Mouse (Mus musculus) hindbrain, embryonic 12.5 days (tissue): Measurements from ENCODE around the gene Gm28042. TPM values are rescaled to one million over a fixed set of nuclear protein-coding genes. Genes with fewer than 3 reads are reported as not detected.

ENCODE experiments used
- ATAC-seq: fragments of 200-750 bp; cut with Nextera tagmentation; 2 replicates; pipeline ENCODE4 v1.8.0; 2017; ENCODE audit warnings: moderate TSS enrichment; ENCODE audit not compliant: low FRiP score
- H3K27ac ChIP-seq: fragments of 300-500 bp; sonication (generic); 2 replicates; pipeline ENCODE4 v1.5.1; 2016; ENCODE audit warnings: mild to moderate bottlenecking
- H3K27me3 ChIP-seq: fragments of 300-500 bp; sonication (generic); 2 replicates; pipeline ENCODE4 v1.6.1; 2016; ENCODE audit warnings: mild to moderate bottlenecking
- H3K36me3 ChIP-seq: fragments of 300-500 bp; sonication (generic); 2 replicates; pipeline ENCODE4 v1.6.1; 2016; ENCODE audit warnings: mild to moderate bottlenecking
- H3K4me1 ChIP-seq: fragments of 300-500 bp; sonication (generic); 2 replicates; pipeline ENCODE4 v1.6.1; 2016
- H3K4me2 ChIP-seq: fragments of 300-500 bp; sonication (generic); replicated peaks from 2 replicates; pipeline ENCODE4 v1.6.1; 2016; ENCODE audit warnings: mild to moderate bottlenecking
- H3K4me3 ChIP-seq: fragments of 300-500 bp; sonication (generic); 2 replicates; pipeline ENCODE4 v1.5.1; 2016; ENCODE audit warnings: mild to moderate bottlenecking
- H3K9ac ChIP-seq: fragments of 300-500 bp; sonication (generic); 2 replicates; pipeline ENCODE4 v1.6.1; 2016; ENCODE audit warnings: mild to moderate bottlenecking, moderate library complexity
- H3K9me3 ChIP-seq: fragments of 300-500 bp; sonication (generic); replicated peaks from 2 replicates; pipeline ENCODE4 v1.6.1; 2016; ENCODE audit warnings: mild to moderate bottlenecking
- WGBS: fragments of 180-500 bp; shearing (Covaris S2); methylation state at CpG from one replicate; pipeline ENCODE4 v1.1.7; 2016; 5-methylcytosine and 5-hydroxymethylcytosine counted together
- polyA plus RNA-seq: library from polyadenylated mRNA; unstranded; fragments of >200 nt; fragmentation: Nextera tagmentation; extraction: Ambion mirVana; gene quantifications from 2 replicates; pipeline ENCODE4 v1.2.1, GENCODE M21; 2016

Gene Gm28042
- polyA plus RNA-seq, 1 experiment from 2014 or later: 6.1 TPM

- H3K9me3 ChIP-seq: no peaks in the 10 kb centered on the region
- H3K4me2 ChIP-seq: no peak overlapping the region
- no peaks in the 10 kb centered on the region for H3K27me3 ChIP-seq
- no peak for ATAC-seq
- no peak overlapping the region for H3K9ac ChIP-seq
- H3K4me3 ChIP-seq: no peak overlapping the region
- WGBS: 90% methylated on average over 10 of the region's 10 CpGs
- H3K4me1 ChIP-seq: peaks cover 13% of the 10 kb centered on the region
- H3K36me3 ChIP-seq: no peaks in the 10 kb centered on the region
- H3K27ac ChIP-seq: no peak overlapping the region
Observed at GRCm38 (mm10) chr2:120065243-120065642, 38.0 kb downstream of the Gm28042 start.

- no peak overlapping the region for H3K27ac ChIP-seq
- H3K4me1 ChIP-seq: peaks cover 12% of the 10 kb centered on the region
- WGBS: 77% methylated on average over 3 of the region's 3 CpGs
- no peaks in the 10 kb centered on the region for H3K27me3 ChIP-seq
- no peaks in the 10 kb centered on the region for H3K36me3 ChIP-seq
- no peak for ATAC-seq
- H3K4me2 ChIP-seq: no peak overlapping the region
- no peak overlapping the region for H3K4me3 ChIP-seq
- no peak overlapping the region for H3K9ac ChIP-seq
- H3K9me3 ChIP-seq: no peaks in the 10 kb centered on the region
Observed at GRCm38 (mm10) chr2:120066224-120066623, 38.9 kb downstream of the Gm28042 start.

GRCm38 (mm10) chr2:120068555-120069465 is 41.5 kb downstream of the Gm28042 start:
- Histone ChIP-seq H3K36me3 (no peaks in the 10 kb centered on the region), H3K27me3 (no peaks in the 10 kb centered on the region), H3K27ac (no peak overlapping the region), H3K9ac (0 out of 2 replicates have a peak overlapping the region, but pooled peaks have one; percentile 18), H3K4me2 (no peak overlapping the region), H3K4me1 (peaks cover 12% of the 10 kb centered on the region), H3K9me3 (no peaks in the 10 kb centered on the region), H3K4me3 (no peak overlapping the region)
- 44% methylated on average over 16 of the region's 16 CpGs for WGBS
- peak; percentile 45; the same call in 1 of the 2 replicates for ATAC-seq

GRCm38 (mm10) chr2:120069466-120069990 is 42.2 kb downstream of the Gm28042 start:
- H3K9me3 ChIP-seq: no peaks in the 10 kb centered on the region
- H3K36me3 ChIP-seq: no peaks in the 10 kb centered on the region
- no peak for ATAC-seq
- peaks cover 5% of the 10 kb centered on the region for H3K27me3 ChIP-seq
- peaks cover 12% of the 10 kb centered on the region for H3K4me1 ChIP-seq
- no peak overlapping the region for H3K4me2 ChIP-seq
- no peak overlapping the region for H3K27ac ChIP-seq
- H3K4me3 ChIP-seq: no peak overlapping the region
- no peak overlapping the region for H3K9ac ChIP-seq
- WGBS: 65% methylated on average over 8 of the region's 8 CpGs

GRCm38 (mm10) chr2:120074096-120074495 is 46.8 kb downstream of the Gm28042 start:
- Histone ChIP-seq H3K4me3 (no peak overlapping the region), H3K9me3 (no peaks in the 10 kb centered on the region), H3K4me2 (no peak overlapping the region), H3K36me3 (no peaks in the 10 kb centered on the region), H3K4me1 (peaks cover 10% of the 10 kb centered on the region), H3K27me3 (peaks cover 35% of the 10 kb centered on the region), H3K27ac (no peak overlapping the region), H3K9ac (no peak overlapping the region)
- no peak for ATAC-seq
- WGBS: 92% methylated on average over 4 of the region's 4 CpGs

- H3K4me2 ChIP-seq: peak overlapping the region; percentile 58
- H3K9me3 ChIP-seq: no peaks in the 10 kb centered on the region
- peak overlapping the region; percentile 41 for H3K9ac ChIP-seq
- H3K27ac ChIP-seq: no peak overlapping the region
- no peaks in the 10 kb centered on the region for H3K36me3 ChIP-seq
- H3K4me1 ChIP-seq: peaks cover 10% of the 10 kb centered on the region
- peaks cover 37% of the 10 kb centered on the region for H3K27me3 ChIP-seq
- ATAC-seq: peak; percentile 56
- 2% methylated on average over 36 of the region's 36 CpGs for WGBS
- peak overlapping the region; percentile 35 for H3K4me3 ChIP-seq
Observed at GRCm38 (mm10) chr2:120076076-120076705, 48.9 kb downstream of the Gm28042 start.

GRCm38 (mm10) chr2:120082416-120082815 is 55.1 kb downstream of the Gm28042 start:
- H3K4me2 ChIP-seq: no peak overlapping the region
- H3K9me3 ChIP-seq: no peaks in the 10 kb centered on the region
- no peak overlapping the region for H3K4me3 ChIP-seq
- no peaks in the 10 kb centered on the region for H3K4me1 ChIP-seq
- WGBS: 71% methylated on average over 2 of the region's 2 CpGs
- H3K27me3 ChIP-seq: peaks cover 4% of the 10 kb centered on the region
- no peaks in the 10 kb centered on the region for H3K36me3 ChIP-seq
- no peak for ATAC-seq
- no peak overlapping the region for H3K27ac ChIP-seq
- no peak overlapping the region for H3K9ac ChIP-seq

GRCm38 (mm10) chr2:120084593-120085361 is 57.5 kb downstream of the Gm28042 start:
- no peak overlapping the region for H3K27ac ChIP-seq
- WGBS: 81% methylated on average over 14 of the region's 14 CpGs
- no peak for ATAC-seq
- no peak overlapping the region for H3K9ac ChIP-seq
- H3K9me3 ChIP-seq: no peaks in the 10 kb centered on the region
- H3K36me3 ChIP-seq: no peaks in the 10 kb centered on the region
- no peak overlapping the region for H3K4me2 ChIP-seq
- H3K4me1 ChIP-seq: no peaks in the 10 kb centered on the region
- 0 out of 2 replicates have a peak, but pooled peaks cover under 1% of the 10 kb centered on the region for H3K27me3 ChIP-seq
- H3K4me3 ChIP-seq: no peak overlapping the region

- Histone ChIP-seq H3K9me3 (no peaks in the 10 kb centered on the region), H3K4me3 (no peak overlapping the region), H3K36me3 (no peaks in the 10 kb centered on the region), H3K4me1 (no peaks in the 10 kb centered on the region), H3K9ac (no peak overlapping the region), H3K27me3 (no peaks in the 10 kb centered on the region), H3K27ac (no peak overlapping the region), H3K4me2 (no peak overlapping the region)
- no peak for ATAC-seq
- WGBS: 91% methylated on average over 3 of the region's 3 CpGs
Observed at GRCm38 (mm10) chr2:120086038-120086437, 58.7 kb downstream of the Gm28042 start.

GRCm38 (mm10) chr2:120087391-120087790 is 60.1 kb downstream of the Gm28042 start:
- 85% methylated on average over 3 of the region's 3 CpGs for WGBS

GRCm38 (mm10) chr2:120087897-120088296 is 60.6 kb downstream of the Gm28042 start:
- Histone ChIP-seq H3K4me1 (no peaks in the 10 kb centered on the region), H3K27ac (no peak overlapping the region), H3K36me3 (no peaks in the 10 kb centered on the region), H3K9ac (no peak overlapping the region), H3K4me3 (no peak overlapping the region), H3K27me3 (no peaks in the 10 kb centered on the region), H3K9me3 (no peaks in the 10 kb centered on the region), H3K4me2 (no peak overlapping the region)
- ATAC-seq: no peak
- WGBS: 91% methylated on average over 2 of the region's 2 CpGs

More at GRCm38 (mm10) chr2:120087391-120087790, 60.1 kb downstream of the Gm28042 start:
- H3K27me3 ChIP-seq: no peaks in the 10 kb centered on the region
- H3K36me3 ChIP-seq: no peaks in the 10 kb centered on the region
- H3K4me1 ChIP-seq: no peaks in the 10 kb centered on the region
- no peak overlapping the region for H3K4me3 ChIP-seq
- H3K4me2 ChIP-seq: no peak overlapping the region
- H3K9me3 ChIP-seq: no peaks in the 10 kb centered on the region
- no peak overlapping the region for H3K9ac ChIP-seq
- ATAC-seq: no peak
- H3K27ac ChIP-seq: no peak overlapping the region

- no peak overlapping the region for H3K4me2 ChIP-seq
- H3K4me3 ChIP-seq: no peak overlapping the region
- no peaks in the 10 kb centered on the region for H3K4me1 ChIP-seq
- ATAC-seq: no peak
- H3K27me3 ChIP-seq: no peaks in the 10 kb centered on the region
- no peaks in the 10 kb centered on the region for H3K9me3 ChIP-seq
- 95% methylated on average over 17 of the region's 17 CpGs for WGBS
- no peaks in the 10 kb centered on the region for H3K36me3 ChIP-seq
- no peak overlapping the region for H3K9ac ChIP-seq
- H3K27ac ChIP-seq: no peak overlapping the region
Observed at GRCm38 (mm10) chr2:120090979-120091378, 63.7 kb downstream of the Gm28042 start.
